Comparison of ENCODE assay signal across 8 mouse cellular contexts in genomic region chr2:118975855-118976254, GRCm38 (mm10). TPM values are rescaled to one million over a fixed set of nuclear protein-coding genes. Genes with fewer than 3 reads are reported as not detected.
DNase-seq lines count a peak whose midpoint lies in the region; ATAC-seq lines count a peak whose summit lies in the region.

No protein-coding gene starts in this region.

- no peaks in the 10 kb centered on the region for H3K9me3 ChIP-seq in liver, embryonic 12.5 days (replicated peaks)

- no peak for ATAC-seq in liver, embryonic 12.5 days

- H3K4me3 ChIP-seq in liver, embryonic 12.5 days = peak overlapping the region; percentile 61

- peaks cover 37% of the 10 kb centered on the region for H3K4me1 ChIP-seq in liver, embryonic 12.5 days

- H3K27me3 ChIP-seq in liver, embryonic 12.5 days (replicated peaks) = peaks cover 68% of the 10 kb centered on the region

- H3K4me2 ChIP-seq in liver, embryonic 12.5 days = peak overlapping the region; percentile 85

- H3K36me3 ChIP-seq in liver, embryonic 12.5 days = no peaks in the 10 kb centered on the region

- 6% methylated on average over 15 of the region's 15 CpGs for WGBS in liver, embryonic 12.5 days (ENCODE audit: insufficient replicate concordance)

- no peak overlapping the region for H3K27ac ChIP-seq in liver, embryonic 12.5 days

- peak overlapping the region; percentile 65 for H3K9ac ChIP-seq in liver, embryonic 12.5 days

- DNase-seq in cerebellum, postnatal 10 days = peak; percentile 50 to 56
- DNase-seq in cerebellum, adult 9-11 months = no peak
- DNase-seq in retina, embryonic 14.5 days (ENCODE audit: low spot score) = peak; percentile 24
- no peak for DNase-seq in retina, postnatal 1 day
- peak; percentile 9 for DNase-seq in heart, postnatal 4 days
- no peak for DNase-seq in adrenal gland, postnatal 10 days
- no peak for DNase-seq in adrenal gland, adult 2 months

RNA-seq across cellular contexts. Expression of gene Chst14, which starts 49.6 kb away (rescaled TPM):
- 10 to 100 TPM; 15.0 to 15.4 TPM for total RNA-seq in heart, postnatal 4 days (2021)
- polyA plus RNA-seq in liver, embryonic 12.5 days (2016; fragmentation: Nextera tagmentation; extraction: Ambion mirVana) = 8.8 and 9.5 TPM in 2 replicates
- total RNA-seq in adrenal gland, postnatal 10 days (2021) = 10 to 100 TPM; 11.2 to 15.0 TPM
- total RNA-seq in adrenal gland, adult 2 months (2021) = 10 to 100 TPM in 1 of 2 experiments, 1 to 10 TPM in 1; 7.8 to 15.7 TPM
- 21.6 and 22.0 TPM in 2 replicates for polyA plus RNA-seq in adrenal gland, adult 2 months (2012; rRNA removed)

RNA-seq across cellular contexts. Expression of gene Ccdc32, which starts 53.3 kb away (rescaled TPM):
- 10 to 100 TPM; 11.6 to 14.6 TPM for total RNA-seq in heart, postnatal 4 days (2021)
- polyA plus RNA-seq in liver, embryonic 12.5 days (2016; fragmentation: Nextera tagmentation; extraction: Ambion mirVana) = 17.5 and 19.2 TPM in 2 replicates
- 10 to 100 TPM; 17.7 TPM for total RNA-seq in adrenal gland, postnatal 10 days (2021)
- total RNA-seq in adrenal gland, adult 2 months (2021) = 10 to 100 TPM; 13.1 to 21.5 TPM
- polyA plus RNA-seq in adrenal gland, adult 2 months (2012; rRNA removed) = 3.3 and 3.8 TPM in 2 replicates

RNA-seq across cellular contexts. Expression of gene Rpusd2, which starts 58.7 kb away (rescaled TPM):
- total RNA-seq in heart, postnatal 4 days (2021) = 1 to 10 TPM; 6.0 to 7.0 TPM
- polyA plus RNA-seq in liver, embryonic 12.5 days (2016; fragmentation: Nextera tagmentation; extraction: Ambion mirVana) = 5.9 and 6.5 TPM in 2 replicates
- total RNA-seq in adrenal gland, postnatal 10 days (2021) = 1 to 10 TPM; 5.0 to 5.6 TPM
- 1 to 10 TPM; 4.1 to 5.5 TPM for total RNA-seq in adrenal gland, adult 2 months (2021)
- polyA plus RNA-seq in adrenal gland, adult 2 months (2012; rRNA removed) = 3.2 and 3.5 TPM in 2 replicates

Comparison
In these comparisons a context has a peak if more than half of its experiments do, and no peak if none do; other contexts are left out.
1. DNase-seq: peak in cerebellum, postnatal 10 days (2 of 2), retina, embryonic 14.5 days (single experiment) and heart, postnatal 4 days (single experiment); none in cerebellum, adult 9-11 months (single experiment), retina, postnatal 1 day (single experiment), adrenal gland, postnatal 10 days (single experiment) and adrenal gland, adult 2 months (single experiment).